Mouse (Mus musculus): Measurements from ENCODE around the gene Ythdf2. TPM values are rescaled to one million over a fixed set of nuclear protein-coding genes. Genes with fewer than 3 reads are reported as not detected.

The Ythdf2 gene
- polyA plus RNA-seq (2012; fragmentation: generic; extraction: Trizol), result 10 to 100 TPM in 1 of 2 experiments, 1 to 10 TPM in 1; 5.1 to 18.7 TPM

DNA sequence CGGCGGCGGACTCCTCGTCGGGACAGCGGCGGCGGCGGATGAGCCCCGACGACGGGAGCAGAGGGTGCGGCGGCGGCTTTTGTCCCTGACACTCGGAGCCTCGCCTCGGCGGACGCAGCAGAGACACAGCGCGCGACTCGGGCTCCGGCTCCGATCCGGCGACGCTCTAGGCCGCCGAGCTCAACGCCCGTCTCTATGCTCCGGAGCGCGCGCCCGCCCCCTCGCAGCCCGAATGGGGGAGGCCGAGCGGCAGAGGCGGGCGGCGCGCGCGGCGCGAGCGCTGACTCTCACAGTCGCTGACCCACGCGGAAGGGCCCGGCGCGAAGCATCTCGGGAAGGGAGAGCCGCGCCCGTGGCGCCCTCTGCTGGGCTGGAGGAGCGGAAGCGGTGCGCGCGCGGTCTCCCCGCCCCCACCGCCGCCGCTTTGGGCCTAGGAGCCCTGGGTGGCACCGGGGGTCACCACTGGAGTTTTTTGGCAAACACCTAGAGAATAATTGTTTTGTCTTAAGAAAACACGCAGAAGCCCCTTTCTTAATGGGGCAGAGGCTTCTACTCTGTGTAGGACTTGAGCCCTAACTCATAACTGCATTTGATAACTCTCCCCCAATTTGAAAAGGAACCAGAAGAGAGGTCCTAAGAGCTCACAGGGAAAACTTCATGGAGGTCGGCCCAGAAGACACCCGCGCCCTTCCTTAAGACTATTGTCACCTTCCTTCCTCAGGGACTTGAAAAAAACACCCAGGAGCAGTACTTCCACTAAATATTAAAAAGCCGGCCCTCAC is at the start of gene Ythdf2:
Gene Ythdf2 (minus strand): TSS at position 351 of the 782 bp plus-strand sequence.

DNA sequence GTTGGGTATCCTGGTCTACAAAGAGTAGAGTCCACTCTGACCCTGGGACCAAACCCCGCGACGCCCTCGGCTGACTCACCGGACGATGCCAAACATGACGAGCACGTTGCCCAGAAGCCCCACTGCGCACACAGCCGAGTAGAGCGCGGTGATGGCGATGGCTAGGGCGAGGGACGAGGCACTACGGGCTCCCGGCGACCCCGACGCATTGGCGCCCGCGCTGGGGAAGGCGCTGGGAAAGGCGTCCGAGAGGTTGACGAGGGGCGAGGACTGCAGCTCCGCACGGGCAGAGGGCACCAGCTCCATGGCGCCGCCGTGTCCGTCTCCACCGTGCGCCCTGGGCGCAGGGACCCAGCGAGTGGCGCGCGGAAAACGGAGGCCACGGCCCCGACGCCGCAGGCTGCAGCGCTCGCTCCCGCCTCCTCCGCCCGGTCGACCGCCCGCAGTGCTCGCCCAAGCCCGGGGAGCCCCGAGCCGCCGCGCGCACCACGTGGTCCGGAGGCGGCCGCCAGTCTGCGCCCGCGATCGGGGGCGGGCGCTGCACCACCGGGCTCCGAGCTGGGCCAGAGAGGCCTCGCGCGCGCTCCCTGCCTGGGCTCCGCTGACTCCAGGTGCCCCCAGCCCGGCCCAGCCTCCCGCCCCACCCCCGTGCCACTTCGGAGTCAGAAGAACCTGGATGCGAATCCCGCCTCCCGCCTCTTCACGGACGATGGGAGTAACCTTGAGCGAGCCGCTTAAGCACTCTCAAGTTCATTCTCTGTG is 67.8 kb downstream of the Ythdf2 start, which contains the start of gene Oprd1:
Gene Oprd1 (minus strand): TSS at position 407 of the 762 bp plus-strand sequence.

Other genes starting within 250 kb of the Ythdf2 start
- gene Gm10300, start 137.6 kb downstream of the Ythdf2 start, polyA plus RNA-seq (2012; fragmentation: generic; extraction: Trizol), result under 1 TPM; 0.07 to 0.13 TPM
- 10 to 100 TPM in 1 of 2 experiments, 1 to 10 TPM in 1; 2.9 to 10.6 TPM for gene Epb41, start 137.0 kb downstream of the Ythdf2 start, polyA plus RNA-seq (2012; fragmentation: generic; extraction: Trizol)
- under 1 TPM in 1 of 2 experiments, not detected in 1; 0.01 TPM for gene Oprd1, start 67.8 kb downstream of the Ythdf2 start, polyA plus RNA-seq (2012; fragmentation: generic; extraction: Trizol)
- 10 to 100 TPM in 1 of 2 experiments, 1 to 10 TPM in 1; 5.5 to 10.1 TPM for gene Gmeb1, start 49.3 kb upstream of the Ythdf2 start, polyA plus RNA-seq (2012; fragmentation: generic; extraction: Trizol)
- 10 to 100 TPM; 12.3 to 17.3 TPM for gene Taf12, start 62.1 kb upstream of the Ythdf2 start, polyA plus RNA-seq (2012; fragmentation: generic; extraction: Trizol)
- not detected for gene Rab42, start 91.1 kb upstream of the Ythdf2 start, polyA plus RNA-seq (2012; fragmentation: generic; extraction: Trizol)
- 10 to 100 TPM; 38.7 to 52.4 TPM for gene Trnau1ap, start 117.2 kb upstream of the Ythdf2 start, polyA plus RNA-seq (2012; fragmentation: generic; extraction: Trizol)
- gene Rcc1, start 141.3 kb upstream of the Ythdf2 start, polyA plus RNA-seq (2012; fragmentation: generic; extraction: Trizol), result 10 to 100 TPM; 16.4 to 28.5 TPM
- 1 to 10 TPM; 2.6 to 5.9 TPM for gene Phactr4, start 210.2 kb upstream of the Ythdf2 start, polyA plus RNA-seq (2012; fragmentation: generic; extraction: Trizol)